Mouse (Mus musculus) heart, embryonic 12.5 days (tissue): ENCODE measurements around the gene Nkain4. TPM values are rescaled to one million over a fixed set of nuclear protein-coding genes. Genes with fewer than 3 reads are reported as not detected.

ENCODE experiments used
- ATAC-seq: fragments of 200-750 bp; cut with Nextera tagmentation; 2 replicates; pipeline ENCODE4 v1.8.0; 2017; ENCODE audit warnings: moderate TSS enrichment, moderate library complexity; ENCODE audit not compliant: insufficient number of reproducible peaks, low FRiP score
- H3K27ac ChIP-seq: fragments of 300-500 bp; sonication (generic); 2 replicates; pipeline ENCODE4 v1.5.1; 2016; ENCODE audit warnings: mild to moderate bottlenecking, moderate library complexity; ENCODE audit not compliant: poor library complexity, severe bottlenecking
- H3K27me3 ChIP-seq: fragments of 300-500 bp; sonication (generic); replicated peaks from 2 replicates; pipeline ENCODE4 v1.6.1; 2016; ENCODE audit warnings: mild to moderate bottlenecking, moderate library complexity
- H3K36me3 ChIP-seq: fragments of 300-500 bp; sonication (generic); 2 replicates; pipeline ENCODE4 v1.6.1; 2016; ENCODE audit warnings: mild to moderate bottlenecking, moderate library complexity
- H3K4me1 ChIP-seq: fragments of 300-500 bp; sonication (generic); replicated peaks from 2 replicates; pipeline ENCODE4 v1.6.1; 2016; ENCODE audit warnings: mild to moderate bottlenecking
- H3K4me2 ChIP-seq: fragments of 300-500 bp; sonication (generic); 2 replicates; pipeline ENCODE4 v1.6.1; 2016; ENCODE audit warnings: mild to moderate bottlenecking, moderate library complexity
- H3K4me3 ChIP-seq: fragments of 300-500 bp; sonication (generic); 2 replicates; pipeline ENCODE4 v1.5.1; 2016; ENCODE audit warnings: mild to moderate bottlenecking
- H3K9ac ChIP-seq: fragments of 300-500 bp; sonication (generic); 2 replicates; pipeline ENCODE4 v1.6.1; 2016; ENCODE audit warnings: mild to moderate bottlenecking, moderate library complexity
- H3K9me3 ChIP-seq: fragments of 300-500 bp; sonication (generic); replicated peaks from 2 replicates; pipeline ENCODE4 v1.6.1; 2016; ENCODE audit warnings: mild to moderate bottlenecking, moderate library complexity
- WGBS: fragments of 180-500 bp; shearing (Covaris S2); methylation state at CpG from one replicate; pipeline ENCODE4 v1.1.7; 2016; 5-methylcytosine and 5-hydroxymethylcytosine counted together
- polyA plus RNA-seq: library from polyadenylated mRNA; unstranded; fragments of >200 nt; fragmentation: Nextera tagmentation; extraction: Ambion mirVana; gene quantifications from 2 replicates; pipeline ENCODE4 v1.2.1, GENCODE M21; 2016

Gene Nkain4
- polyA plus RNA-seq, 1 experiment from 2014 or later: 37.1 TPM

- peaks cover 34% of the 10 kb centered on the region for H3K36me3 ChIP-seq
- H3K4me2 ChIP-seq: no peak overlapping the region
- no peak overlapping the region for H3K4me3 ChIP-seq
- WGBS: 77% methylated on average over 2 of the region's 2 CpGs
- H3K4me1 ChIP-seq: peaks cover 23% of the 10 kb centered on the region
- no peaks in the 10 kb centered on the region for H3K9me3 ChIP-seq
- ATAC-seq: no peak
- no peak overlapping the region for H3K27ac ChIP-seq
- H3K27me3 ChIP-seq: no peaks in the 10 kb centered on the region
- H3K9ac ChIP-seq: no peak overlapping the region
Observed at GRCm38 (mm10) chr2:180985635-180986034, 31.1 kb upstream of the Nkain4 start.

- Histone ChIP-seq H3K9me3 (no peaks in the 10 kb centered on the region), H3K4me3 (no peak overlapping the region), H3K27ac (no peak overlapping the region), H3K4me1 (peaks cover under 1% of the 10 kb centered on the region; the same call in 1 of the 2 replicates), H3K27me3 (no peaks in the 10 kb centered on the region), H3K4me2 (no peak overlapping the region), H3K9ac (no peak overlapping the region), H3K36me3 (peaks cover 79% of the 10 kb centered on the region)
- ATAC-seq: no peak
- WGBS: 89% methylated on average over 6 of the region's 6 CpGs
Observed at GRCm38 (mm10) chr2:180981133-180981532, 26.6 kb upstream of the Nkain4 start.

- WGBS: under 1% methylated on average over 57 of the region's 57 CpGs
- H3K36me3 ChIP-seq: peaks cover 32% of the 10 kb centered on the region
- H3K27ac ChIP-seq: peak within 1 kb of the TSS; percentile 87
- no peaks in the 10 kb centered on the region for H3K27me3 ChIP-seq
- peak within 1 kb of the TSS; percentile 78 for H3K4me2 ChIP-seq
- peak within 1 kb of the TSS; percentile 98 for H3K9ac ChIP-seq
- peak within 1 kb of the TSS; percentile 92 for H3K4me3 ChIP-seq
- no peaks in the 10 kb centered on the region for H3K9me3 ChIP-seq
- ATAC-seq: peak; percentile 92
- H3K4me1 ChIP-seq: peaks cover 40% of the 10 kb centered on the region
Observed at GRCm38 (mm10) chr2:180967010-180967763, 12.7 kb upstream of the Nkain4 start, which contains the start of gene Arfgap1. Gene Arfgap1 (plus strand): TSS chr2:180967225.

- peak overlapping the region; percentile 98 for H3K9ac ChIP-seq
- no peaks in the 10 kb centered on the region for H3K27me3 ChIP-seq
- no peak for ATAC-seq
- peaks cover 48% of the 10 kb centered on the region for H3K4me1 ChIP-seq
- peaks cover 23% of the 10 kb centered on the region for H3K36me3 ChIP-seq
- peak overlapping the region; percentile 78 for H3K4me2 ChIP-seq
- 14% methylated on average over 14 of the region's 14 CpGs for WGBS
- H3K27ac ChIP-seq: peak overlapping the region; percentile 87
- no peaks in the 10 kb centered on the region for H3K9me3 ChIP-seq
- peak overlapping the region; percentile 92 for H3K4me3 ChIP-seq
Observed at GRCm38 (mm10) chr2:180966092-180966882, 11.8 kb upstream of the Nkain4 start.

- Histone ChIP-seq H3K27ac (peak overlapping the region; percentile 70; the same call in 1 of the 2 replicates), H3K9me3 (no peaks in the 10 kb centered on the region), H3K27me3 (no peaks in the 10 kb centered on the region), H3K36me3 (peaks cover 4% of the 10 kb centered on the region; the same call in 1 of the 2 replicates), H3K9ac (no peak overlapping the region), H3K4me1 (peaks cover 46% of the 10 kb centered on the region), H3K4me2 (no peak overlapping the region), H3K4me3 (no peak overlapping the region)
- ATAC-seq: no peak
- WGBS: 10% methylated on average over 5 of the region's 5 CpGs
Observed at GRCm38 (mm10) chr2:180963956-180964355, 9.5 kb upstream of the Nkain4 start.

GRCm38 (mm10) chr2:180962616-180963308 is 8.3 kb upstream of the Nkain4 start:
- H3K27me3 ChIP-seq: no peaks in the 10 kb centered on the region
- no peak overlapping the region for H3K9ac ChIP-seq
- no peaks in the 10 kb centered on the region for H3K36me3 ChIP-seq
- peak overlapping the region; percentile 18; the same call in 1 of the 2 replicates for H3K4me2 ChIP-seq
- no peak overlapping the region for H3K4me3 ChIP-seq
- H3K27ac ChIP-seq: peak overlapping the region; percentile 70
- WGBS: 56% methylated on average over 2 of the region's 2 CpGs
- peaks cover 35% of the 10 kb centered on the region for H3K4me1 ChIP-seq
- no peaks in the 10 kb centered on the region for H3K9me3 ChIP-seq
- peak; percentile 62 for ATAC-seq

GRCm38 (mm10) chr2:180960187-180960586 is 5.7 kb upstream of the Nkain4 start:
- Histone ChIP-seq H3K27me3 (peaks cover 19% of the 10 kb centered on the region), H3K4me1 (peaks cover 30% of the 10 kb centered on the region), H3K36me3 (no peaks in the 10 kb centered on the region), H3K27ac (no peak overlapping the region), H3K9ac (no peak overlapping the region), H3K4me3 (no peak overlapping the region), H3K9me3 (no peaks in the 10 kb centered on the region), H3K4me2 (no peak overlapping the region)
- 66% methylated on average over 3 of the region's 3 CpGs for WGBS
- ATAC-seq: no peak

- H3K27ac ChIP-seq: no peak overlapping the region
- H3K4me2 ChIP-seq: no peak overlapping the region
- peaks cover 20% of the 10 kb centered on the region for H3K27me3 ChIP-seq
- peaks cover 35% of the 10 kb centered on the region for H3K4me1 ChIP-seq
- no peaks in the 10 kb centered on the region for H3K36me3 ChIP-seq
- WGBS: 72% methylated on average over 7 of the region's 7 CpGs
- ATAC-seq: no peak
- no peak overlapping the region for H3K4me3 ChIP-seq
- no peaks in the 10 kb centered on the region for H3K9me3 ChIP-seq
- H3K9ac ChIP-seq: no peak overlapping the region
Observed at GRCm38 (mm10) chr2:180959605-180960004, 5.1 kb upstream of the Nkain4 start.

- Histone ChIP-seq H3K27ac (peak overlapping the region; percentile 59; the same call in 1 of the 2 replicates), H3K4me3 (peak overlapping the region; percentile 60)
Observed at GRCm38 (mm10) chr2:180953638-180954037, 861 bp downstream of the Nkain4 start.

GRCm38 (mm10) chr2:180952731-180953171 is 1.7 kb downstream of the Nkain4 start:
- Histone ChIP-seq H3K9me3 (no peaks in the 10 kb centered on the region), H3K9ac (0 out of 2 replicates have a peak overlapping the region, but pooled peaks have one; percentile 67), H3K27ac (peak overlapping the region; percentile 35; the same call in 1 of the 2 replicates), H3K4me3 (peak overlapping the region; percentile 60), H3K27me3 (peaks cover 41% of the 10 kb centered on the region), H3K4me1 (peaks cover 40% of the 10 kb centered on the region), H3K4me2 (peak overlapping the region; percentile 95), H3K36me3 (no peaks in the 10 kb centered on the region)
- 10% methylated on average over 9 of the region's 9 CpGs for WGBS
- ATAC-seq: no peak; the same call in 1 of the 2 replicates

More at GRCm38 (mm10) chr2:180953638-180954037, 861 bp downstream of the Nkain4 start:
- Histone ChIP-seq H3K27me3 (peaks cover 41% of the 10 kb centered on the region), H3K4me2 (peak overlapping the region; percentile 95), H3K9me3 (no peaks in the 10 kb centered on the region), H3K4me1 (peaks cover 37% of the 10 kb centered on the region), H3K9ac (peak overlapping the region; percentile 67), H3K36me3 (no peaks in the 10 kb centered on the region)
- WGBS: 42% methylated on average over 2 of the region's 2 CpGs
- ATAC-seq: no peak
